Mouse (Mus musculus): ENCODE results near the gene 4930524J08Rik. TPM values are rescaled to one million over a fixed set of nuclear protein-coding genes. Genes with fewer than 3 reads are reported as not detected.

Gene 4930524J08Rik
- polyA plus RNA-seq, 1 experiment, result 10.2 TPM

DNA sequence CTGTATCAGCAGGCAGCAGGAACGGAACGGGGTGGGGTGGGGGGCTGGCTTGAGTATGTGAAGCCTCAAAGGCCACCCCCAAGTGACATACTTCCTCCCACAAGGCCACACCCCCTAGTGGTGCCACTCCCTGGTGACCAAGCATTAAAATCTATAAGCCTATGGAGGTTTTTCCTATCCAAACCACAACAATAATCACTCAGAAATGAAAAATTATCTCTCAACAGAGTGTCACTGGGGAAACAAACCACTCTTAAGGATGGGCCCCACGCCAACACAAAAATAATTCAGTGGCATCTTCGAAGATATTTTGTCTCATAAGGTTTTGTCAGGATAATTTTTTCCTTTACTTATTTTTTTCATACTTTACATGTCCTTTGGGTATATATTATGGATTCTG, 25.0 kb downstream of the 4930524J08Rik start:
- TF ChIP-seq MAX (IDR thresholded peaks at IDR 0.05) (no peak), MYOD1 (IDR thresholded peaks at IDR 0.05; ENCODE audit: control insufficient read depth, insufficient read length, low read depth) (no peak), CEBPB (IDR thresholded peaks at IDR 0.05; ENCODE audit: low read depth) (no peak), USF1 (IDR thresholded peaks at IDR 0.05; ENCODE audit: low read depth) (no peak), MYOG (IDR thresholded peaks at IDR 0.05; ENCODE audit: control insufficient read depth, extremely low read depth, insufficient read length) (no peak), CTCF (IDR thresholded peaks at IDR 0.05; ENCODE audit: control insufficient read depth, insufficient read depth, insufficient read length) (no peak), FOSL1 (IDR thresholded peaks at IDR 0.05; ENCODE audit: insufficient read depth, low read length, poor library complexity, severe bottlenecking) (no peak)
- H3K27me3 ChIP-seq (ENCODE audit: control insufficient read depth, insufficient read depth, insufficient read length), result no peaks in the 10 kb centered on the region
- no peaks in the 10 kb centered on the region for H3K36me3 ChIP-seq (ENCODE audit: control insufficient read depth, insufficient read depth)
- H3K79me2 ChIP-seq (ENCODE audit: control insufficient read depth, insufficient read depth), result no peaks in the 10 kb centered on the region
- no peaks in the 10 kb centered on the region for H3K79me3 ChIP-seq (ENCODE audit: low read depth)
- no peak overlapping the region for H3K4me3 ChIP-seq (ENCODE audit: insufficient read depth, poor library complexity, severe bottlenecking)
- H3ac ChIP-seq (ENCODE audit: control insufficient read depth, insufficient read length, low read depth), result no peak overlapping the region

GRCm38 (mm10) chr5:100005431-100005830, 26.6 kb downstream of the 4930524J08Rik start:
- Histone ChIP-seq H3K79me3 (ENCODE audit: low read depth) (no peaks in the 10 kb centered on the region), H3K27me3 (ENCODE audit: control insufficient read depth, insufficient read depth, insufficient read length) (no peaks in the 10 kb centered on the region), H3K79me2 (ENCODE audit: control insufficient read depth, insufficient read depth) (no peaks in the 10 kb centered on the region), H3K36me3 (ENCODE audit: control insufficient read depth, insufficient read depth) (no peaks in the 10 kb centered on the region), H3K4me3 (ENCODE audit: insufficient read depth, poor library complexity, severe bottlenecking) (no peak overlapping the region), H3ac (ENCODE audit: control insufficient read depth, insufficient read length, low read depth) (no peak overlapping the region)
- TF ChIP-seq MAX (IDR thresholded peaks at IDR 0.05) (no peak), USF1 (IDR thresholded peaks at IDR 0.05; ENCODE audit: low read depth) (no peak), FOSL1 (IDR thresholded peaks at IDR 0.05; ENCODE audit: insufficient read depth, low read length, poor library complexity, severe bottlenecking) (no peak), MYOD1 (IDR thresholded peaks at IDR 0.05; ENCODE audit: control insufficient read depth, insufficient read length, low read depth) (no peak), CEBPB (IDR thresholded peaks at IDR 0.05; ENCODE audit: low read depth) (no peak), MYOG (IDR thresholded peaks at IDR 0.05; ENCODE audit: control insufficient read depth, extremely low read depth, insufficient read length) (no peak), CTCF (IDR thresholded peaks at IDR 0.05; ENCODE audit: control insufficient read depth, insufficient read depth, insufficient read length) (no peak)

GRCm38 (mm10) chr5:100005896-100006295, 27.0 kb downstream of the 4930524J08Rik start:
- Histone ChIP-seq H3K4me3 (ENCODE audit: insufficient read depth, poor library complexity, severe bottlenecking) (no peak overlapping the region), H3K27me3 (ENCODE audit: control insufficient read depth, insufficient read depth, insufficient read length) (no peaks in the 10 kb centered on the region), H3ac (ENCODE audit: control insufficient read depth, insufficient read length, low read depth) (no peak overlapping the region), H3K36me3 (ENCODE audit: control insufficient read depth, insufficient read depth) (no peaks in the 10 kb centered on the region), H3K79me3 (ENCODE audit: low read depth) (no peaks in the 10 kb centered on the region), H3K79me2 (ENCODE audit: control insufficient read depth, insufficient read depth) (no peaks in the 10 kb centered on the region)
- TF ChIP-seq MYOG (IDR thresholded peaks at IDR 0.05; ENCODE audit: control insufficient read depth, extremely low read depth, insufficient read length) (no peak), USF1 (IDR thresholded peaks at IDR 0.05; ENCODE audit: low read depth) (no peak), CTCF (IDR thresholded peaks at IDR 0.05; ENCODE audit: control insufficient read depth, insufficient read depth, insufficient read length) (no peak), FOSL1 (IDR thresholded peaks at IDR 0.05; ENCODE audit: insufficient read depth, low read length, poor library complexity, severe bottlenecking) (no peak), MYOD1 (IDR thresholded peaks at IDR 0.05; ENCODE audit: control insufficient read depth, insufficient read length, low read depth) (no peak)

GRCm38 (mm10) chr5:100006324-100007039, 27.6 kb downstream of the 4930524J08Rik start:
- Histone ChIP-seq H3K36me3 (ENCODE audit: control insufficient read depth, insufficient read depth) (no peaks in the 10 kb centered on the region), H3ac (ENCODE audit: control insufficient read depth, insufficient read length, low read depth) (no peak overlapping the region), H3K27me3 (ENCODE audit: control insufficient read depth, insufficient read depth, insufficient read length) (no peaks in the 10 kb centered on the region), H3K79me2 (ENCODE audit: control insufficient read depth, insufficient read depth) (no peaks in the 10 kb centered on the region), H3K4me3 (ENCODE audit: insufficient read depth, poor library complexity, severe bottlenecking) (no peak overlapping the region), H3K79me3 (ENCODE audit: low read depth) (no peaks in the 10 kb centered on the region)
- no peak for TF ChIP-seq CTCF (IDR thresholded peaks at IDR 0.05; ENCODE audit: control insufficient read depth, insufficient read depth, insufficient read length)
- no peak for TF ChIP-seq FOSL1 (IDR thresholded peaks at IDR 0.05; ENCODE audit: insufficient read depth, low read length, poor library complexity, severe bottlenecking)

- Histone ChIP-seq H3K79me3 (ENCODE audit: low read depth) (no peaks in the 10 kb centered on the region), H3K36me3 (ENCODE audit: control insufficient read depth, insufficient read depth) (no peaks in the 10 kb centered on the region), H3K79me2 (ENCODE audit: control insufficient read depth, insufficient read depth) (no peaks in the 10 kb centered on the region), H3K27me3 (ENCODE audit: control insufficient read depth, insufficient read depth, insufficient read length) (no peaks in the 10 kb centered on the region), H3K4me3 (ENCODE audit: insufficient read depth, poor library complexity, severe bottlenecking) (no peak overlapping the region), H3ac (ENCODE audit: control insufficient read depth, insufficient read length, low read depth) (no peak overlapping the region)
- TF ChIP-seq CTCF (IDR thresholded peaks at IDR 0.05; ENCODE audit: control insufficient read depth, insufficient read depth, insufficient read length) (no peak), CEBPB (IDR thresholded peaks at IDR 0.05; ENCODE audit: low read depth) (no peak), USF1 (IDR thresholded peaks at IDR 0.05; ENCODE audit: low read depth) (no peak)
Observed at GRCm38 (mm10) chr5:100007040-100007375, 28.1 kb downstream of the 4930524J08Rik start.

GRCm38 (mm10) chr5:100008485-100008884, 29.6 kb downstream of the 4930524J08Rik start:
- Histone ChIP-seq H3K36me3 (ENCODE audit: control insufficient read depth, insufficient read depth) (no peaks in the 10 kb centered on the region), H3ac (ENCODE audit: control insufficient read depth, insufficient read length, low read depth) (no peak overlapping the region), H3K79me2 (ENCODE audit: control insufficient read depth, insufficient read depth) (no peaks in the 10 kb centered on the region), H3K27me3 (ENCODE audit: control insufficient read depth, insufficient read depth, insufficient read length) (no peaks in the 10 kb centered on the region), H3K79me3 (ENCODE audit: low read depth) (no peaks in the 10 kb centered on the region), H3K4me3 (ENCODE audit: insufficient read depth, poor library complexity, severe bottlenecking) (no peak overlapping the region)
- TF ChIP-seq USF1 (IDR thresholded peaks at IDR 0.05; ENCODE audit: low read depth) (no peak), FOSL1 (IDR thresholded peaks at IDR 0.05; ENCODE audit: insufficient read depth, low read length, poor library complexity, severe bottlenecking) (no peak), CTCF (IDR thresholded peaks at IDR 0.05; ENCODE audit: control insufficient read depth, insufficient read depth, insufficient read length) (no peak), MYOD1 (IDR thresholded peaks at IDR 0.05; ENCODE audit: control insufficient read depth, insufficient read length, low read depth) (no peak), CEBPB (IDR thresholded peaks at IDR 0.05; ENCODE audit: low read depth) (no peak), MYOG (IDR thresholded peaks at IDR 0.05; ENCODE audit: control insufficient read depth, extremely low read depth, insufficient read length) (no peak), MAX (IDR thresholded peaks at IDR 0.05) (no peak)

Measured in C2C12 (cell line).